Mouse (Mus musculus): ENCODE results near the gene Tgif1.

Tgif1 gene

GRCm38 (mm10) chr17:70809776-70810175 is 43.6 kb downstream of the Tgif1 start:
- in situ Hi-C loops (cut with MboI, MseI): no loop called here

DNA sequence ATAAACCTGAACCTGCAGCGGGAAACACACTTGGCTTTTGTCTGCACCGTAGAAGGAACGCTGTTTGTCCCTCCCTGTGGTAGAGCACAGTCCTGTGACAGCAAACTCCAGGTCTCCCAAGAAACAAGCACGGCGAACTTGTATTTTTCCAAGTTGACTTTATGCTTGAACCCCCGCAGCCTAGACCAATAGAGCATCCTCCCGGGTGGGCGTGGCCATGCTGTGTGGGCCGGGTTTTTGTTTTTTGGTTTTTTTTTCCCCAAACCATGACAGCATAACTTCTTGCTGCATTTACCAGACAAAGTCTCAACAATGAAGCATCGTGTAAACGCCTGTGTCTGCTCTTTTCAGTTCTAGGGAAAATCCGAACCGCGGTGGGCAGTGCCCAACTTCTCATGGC is 44.5 kb downstream of the Tgif1 start:
- in situ Hi-C loops (cut with MboI, MseI): no loop called here

GRCm38 (mm10) chr17:70807885-70808284 is 45.5 kb downstream of the Tgif1 start:
- in situ Hi-C loops (cut with MboI, MseI): no loop called here

- in situ Hi-C loops (cut with MboI, MseI): no loop called here
Measured at GRCm38 (mm10) chr17:70806600-70806999, 46.7 kb downstream of the Tgif1 start.

GRCm38 (mm10) chr17:70805866-70806265 is 47.5 kb downstream of the Tgif1 start:
- in situ Hi-C loops (cut with MboI, MseI): no loop called here

DNA sequence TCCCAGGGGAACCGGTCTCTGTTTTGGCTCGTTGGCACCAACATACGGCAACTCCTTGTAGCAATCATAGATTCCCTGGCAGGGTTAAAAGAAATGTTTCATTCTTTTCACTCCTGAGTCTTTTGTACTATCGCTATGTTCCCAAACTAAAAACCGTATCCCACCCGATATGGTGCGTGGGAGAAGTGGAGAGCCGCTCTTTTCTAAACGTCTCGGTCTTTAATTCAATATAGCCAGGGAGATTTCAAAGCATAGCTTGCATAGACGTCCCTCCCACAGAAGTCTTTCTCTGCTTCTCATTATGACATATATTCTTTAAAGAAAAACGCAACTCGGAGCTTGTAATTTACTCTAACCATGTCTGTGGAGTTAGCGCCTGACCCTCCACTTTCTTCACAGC is 51.3 kb downstream of the Tgif1 start:
- in situ Hi-C loops (cut with MboI, MseI): no loop called here

DNA sequence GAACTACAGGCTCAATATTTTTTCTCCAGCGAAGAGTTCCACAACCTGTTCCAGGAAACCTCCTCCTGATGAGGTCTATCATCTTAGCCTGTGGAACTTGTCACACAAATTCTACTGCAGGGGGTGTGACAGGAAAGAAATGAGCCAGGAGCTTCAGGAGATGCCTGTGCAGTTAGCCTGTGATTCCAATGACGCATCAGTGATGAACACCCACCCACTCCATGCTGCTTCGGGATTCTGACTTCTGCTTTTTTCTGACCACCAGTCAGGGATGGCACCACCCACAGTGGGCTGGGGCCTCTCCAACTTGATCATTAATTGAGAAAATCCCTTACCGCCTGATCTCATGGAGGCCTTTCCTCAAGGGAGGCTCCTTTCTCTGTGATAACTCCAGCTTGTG is 54.1 kb downstream of the Tgif1 start:
- in situ Hi-C loops (cut with MboI, MseI): no loop called here

DNA sequence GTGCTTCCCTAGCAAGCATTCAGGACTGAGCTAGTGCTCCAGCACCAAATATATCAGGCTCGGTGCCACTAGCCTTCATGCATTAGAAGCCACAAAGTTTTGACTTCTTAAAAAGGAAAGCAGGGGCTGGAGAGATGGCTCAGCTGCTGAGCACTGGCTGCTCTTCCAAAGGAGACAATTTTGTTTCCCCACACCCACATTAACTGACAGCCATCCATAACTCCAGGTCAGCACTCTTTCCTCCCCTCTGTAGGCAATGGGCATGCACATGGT is 55.6 kb downstream of the Tgif1 start:
- in situ Hi-C loops (cut with MboI, MseI): no loop called here

- in situ Hi-C loops (cut with MboI, MseI): no loop called here
Measured at GRCm38 (mm10) chr17:70796940-70797772, 56.2 kb downstream of the Tgif1 start.

- in situ Hi-C loops (cut with MboI, MseI): no loop called here
Measured at GRCm38 (mm10) chr17:70795196-70795595, 58.1 kb downstream of the Tgif1 start.

GRCm38 (mm10) chr17:70794722-70795121 is 58.6 kb downstream of the Tgif1 start:
- in situ Hi-C loops (cut with MboI, MseI): no loop called here

DNA sequence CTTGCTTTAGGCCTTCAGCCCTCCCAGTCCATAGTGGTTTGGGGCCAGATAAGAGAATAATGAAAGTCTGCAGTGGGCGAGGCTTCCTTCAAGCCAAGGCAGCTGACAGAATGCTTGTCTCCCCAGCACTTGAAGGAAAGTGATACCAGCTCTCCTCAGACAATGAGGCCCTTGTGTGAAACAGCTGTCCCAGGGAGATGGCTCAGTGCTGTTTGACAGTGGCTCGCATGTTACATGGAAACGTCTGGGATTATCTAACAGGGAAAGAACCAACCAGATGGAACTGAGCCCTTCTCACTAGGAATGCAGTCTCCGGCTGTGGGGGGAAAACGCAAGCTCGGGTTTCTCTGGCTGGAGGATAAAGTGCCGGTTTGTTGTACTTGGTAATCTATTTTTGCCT is 59.1 kb downstream of the Tgif1 start:
- in situ Hi-C loops (cut with MboI, MseI): no loop called here

Measured in T-helper 1 cell (primary cell).